Mouse (Mus musculus) intestine, postnatal 0 days (tissue): ENCODE data around the gene Mindy4. TPM values are rescaled to one million over a fixed set of nuclear protein-coding genes. Genes with fewer than 3 reads are reported as not detected.
A peak's percentile ranks its signal among the peaks of the same experiment; 100 is the strongest.

Source experiments
- ATAC-seq: fragments of 200-750 bp; cut with Nextera tagmentation; 2 replicates; pipeline ENCODE4 v1.8.0; 2017; ENCODE audit warnings: mild to moderate bottlenecking, moderate TSS enrichment, moderate library complexity
- H3K27ac ChIP-seq: fragments of 300-500 bp; sonication (generic); 2 replicates; pipeline ENCODE4 v1.5.1; 2014; ENCODE audit warnings: mild to moderate bottlenecking, low read depth, low read length, moderate library complexity
- H3K27me3 ChIP-seq: fragments of 300-500 bp; sonication (generic); replicated peaks from 2 replicates; pipeline ENCODE4 v1.6.1; 2014; ENCODE audit warnings: low read length, mixed read lengths; ENCODE audit not compliant: control insufficient read depth, insufficient read depth
- H3K36me3 ChIP-seq: fragments of 300-500 bp; sonication (generic); 2 replicates; pipeline ENCODE4 v1.6.1; 2014; ENCODE audit warnings: mild to moderate bottlenecking, moderate library complexity; ENCODE audit not compliant: control insufficient read depth, insufficient read depth
- H3K4me1 ChIP-seq: fragments of 300-500 bp; sonication (generic); replicated peaks from 2 replicates; pipeline ENCODE4 v1.6.1; 2014; ENCODE audit warnings: antibody characterized with exemption, low read length, mixed read lengths; ENCODE audit not compliant: control insufficient read depth, insufficient read depth
- H3K4me2 ChIP-seq: fragments of 300-500 bp; sonication (generic); replicated peaks from 2 replicates; pipeline ENCODE4 v1.6.1; 2014; ENCODE audit warnings: low read depth, mild to moderate bottlenecking, moderate library complexity
- H3K4me3 ChIP-seq: fragments of 300-500 bp; sonication (generic); 2 replicates; pipeline ENCODE4 v1.5.1; 2014; ENCODE audit warnings: low read depth, low read length
- H3K9ac ChIP-seq: fragments of 300-500 bp; sonication (generic); 2 replicates; pipeline ENCODE4 v1.6.1; 2014; ENCODE audit warnings: mild to moderate bottlenecking, low read depth, low read length
- H3K9me3 ChIP-seq: fragments of 300-500 bp; sonication (generic); 2 replicates; pipeline ENCODE4 v1.6.1; 2016; ENCODE audit warnings: mixed run types; ENCODE audit not compliant: control insufficient read depth
- CTCF ChIP-seq: sonication (generic); IDR thresholded peaks from 2 replicates; pipeline ENCODE4 v1.5.1; 2016; ENCODE audit warnings: low read depth, mild to moderate bottlenecking, control low read depth, antibody characterized with exemption, moderate library complexity
- WGBS: fragments of 180-500 bp; shearing (Covaris S2); extraction: QIAGEN DNeasy Blood & Tissue Kit; methylation state at CpG from one replicate; pipeline ENCODE4 v1.1.7; 2014; 5-methylcytosine and 5-hydroxymethylcytosine counted together
- polyA plus RNA-seq: library from polyadenylated mRNA; unstranded; fragments of >200 nt; fragmentation: Nextera tagmentation; extraction: Ambion mirVana; gene quantifications from 2 replicates; pipeline ENCODE4 v1.2.1, GENCODE M21; 2015

Gene Mindy4
- polyA plus RNA-seq, 1 experiment from 2014 or later, result 2.1 TPM

GRCm38 (mm10) chr6:55332100-55332772, 129.1 kb downstream of the Mindy4 start:
- no peak overlapping the region for H3K27ac ChIP-seq

GRCm38 (mm10) chr6:55332773-55333109, 129.6 kb downstream of the Mindy4 start:
- Histone ChIP-seq H3K27me3 (no peaks in the 10 kb centered on the region), H3K9me3 (no peaks in the 10 kb centered on the region), H3K27ac (no peak overlapping the region), H3K36me3 (no peaks in the 10 kb centered on the region), H3K4me2 (no peak overlapping the region), H3K4me3 (no peak overlapping the region), H3K4me1 (0 out of 2 replicates have a peak, but pooled peaks cover 16% of the 10 kb centered on the region), H3K9ac (no peak overlapping the region)
- 66% methylated on average over 6 of the region's 6 CpGs for WGBS
- ATAC-seq, result no peak
- no peak for TF ChIP-seq CTCF

More at GRCm38 (mm10) chr6:55332100-55332772, 129.1 kb downstream of the Mindy4 start:
- Histone ChIP-seq H3K9ac (no peak overlapping the region), H3K4me1 (peaks cover 18% of the 10 kb centered on the region; the same call in 1 of the 2 replicates), H3K36me3 (no peaks in the 10 kb centered on the region), H3K9me3 (no peaks in the 10 kb centered on the region), H3K4me2 (no peak overlapping the region), H3K27me3 (no peaks in the 10 kb centered on the region), H3K4me3 (no peak overlapping the region)
- no peak for ATAC-seq
- no peak for TF ChIP-seq CTCF
- WGBS, result 64% methylated on average over 5 of the region's 5 CpGs

- WGBS, result 8% methylated on average over 12 of the region's 12 CpGs
- peaks cover 9% of the 10 kb centered on the region; the same call in 1 of the 2 replicates for H3K4me1 ChIP-seq
- H3K4me2 ChIP-seq, result peak within 1 kb of the TSS; percentile 54
- peak within 1 kb of the TSS; percentile 21 for H3K4me3 ChIP-seq
- ATAC-seq, result peak; percentile 78
- H3K9ac ChIP-seq, result no peak within 1 kb of the TSS
- H3K27me3 ChIP-seq, result no peaks in the 10 kb centered on the region
- TF ChIP-seq CTCF, result no peak; the same call in 1 of the 2 replicates
- H3K36me3 ChIP-seq, result no peaks in the 10 kb centered on the region
- H3K27ac ChIP-seq, result no peak within 1 kb of the TSS; the same call in 1 of the 2 replicates
- H3K9me3 ChIP-seq, result no peaks in the 10 kb centered on the region
Measured at GRCm38 (mm10) chr6:55335989-55336514, 132.9 kb downstream of the Mindy4 start, which contains the start of gene Aqp1. Gene Aqp1 (plus strand): TSS chr6:55336432.

GRCm38 (mm10) chr6:55337242-55337641, 134.1 kb downstream of the Mindy4 start:
- Histone ChIP-seq H3K4me3 (peak overlapping the region; percentile 21), H3K27me3 (no peaks in the 10 kb centered on the region), H3K9me3 (no peaks in the 10 kb centered on the region), H3K27ac (no peak overlapping the region), H3K4me2 (peak overlapping the region; percentile 54), H3K9ac (no peak overlapping the region), H3K4me1 (peaks cover 9% of the 10 kb centered on the region; the same call in 1 of the 2 replicates), H3K36me3 (no peaks in the 10 kb centered on the region)
- WGBS, result 78% methylated on average over 5 of the region's 5 CpGs
- TF ChIP-seq CTCF, result no peak
- ATAC-seq, result no peak

GRCm38 (mm10) chr6:55338077-55338476, 134.9 kb downstream of the Mindy4 start:
- no peak overlapping the region for H3K27ac ChIP-seq
- peak overlapping the region; percentile 54 for H3K4me2 ChIP-seq
- WGBS, result 37% methylated on average over 6 of the region's 6 CpGs
- peak overlapping the region; percentile 21 for H3K4me3 ChIP-seq
- no peaks in the 10 kb centered on the region for H3K9me3 ChIP-seq
- no peak for TF ChIP-seq CTCF
- no peak for ATAC-seq
- no peaks in the 10 kb centered on the region for H3K36me3 ChIP-seq
- H3K4me1 ChIP-seq, result peaks cover 9% of the 10 kb centered on the region; the same call in 1 of the 2 replicates
- no peak overlapping the region for H3K9ac ChIP-seq
- no peaks in the 10 kb centered on the region for H3K27me3 ChIP-seq

GRCm38 (mm10) chr6:55338934-55339825, 136.0 kb downstream of the Mindy4 start:
- H3K36me3 ChIP-seq, result no peaks in the 10 kb centered on the region
- no peaks in the 10 kb centered on the region for H3K9me3 ChIP-seq
- TF ChIP-seq CTCF, result no peak
- no peak overlapping the region for H3K27ac ChIP-seq
- ATAC-seq, result no peak
- no peaks in the 10 kb centered on the region for H3K27me3 ChIP-seq
- peaks cover 9% of the 10 kb centered on the region; the same call in 1 of the 2 replicates for H3K4me1 ChIP-seq
- WGBS, result 50% methylated on average over 9 of the region's 9 CpGs
- no peak overlapping the region for H3K4me3 ChIP-seq
- H3K9ac ChIP-seq, result no peak overlapping the region
- H3K4me2 ChIP-seq, result peak overlapping the region; percentile 54
